In the genomic region with DNA sequence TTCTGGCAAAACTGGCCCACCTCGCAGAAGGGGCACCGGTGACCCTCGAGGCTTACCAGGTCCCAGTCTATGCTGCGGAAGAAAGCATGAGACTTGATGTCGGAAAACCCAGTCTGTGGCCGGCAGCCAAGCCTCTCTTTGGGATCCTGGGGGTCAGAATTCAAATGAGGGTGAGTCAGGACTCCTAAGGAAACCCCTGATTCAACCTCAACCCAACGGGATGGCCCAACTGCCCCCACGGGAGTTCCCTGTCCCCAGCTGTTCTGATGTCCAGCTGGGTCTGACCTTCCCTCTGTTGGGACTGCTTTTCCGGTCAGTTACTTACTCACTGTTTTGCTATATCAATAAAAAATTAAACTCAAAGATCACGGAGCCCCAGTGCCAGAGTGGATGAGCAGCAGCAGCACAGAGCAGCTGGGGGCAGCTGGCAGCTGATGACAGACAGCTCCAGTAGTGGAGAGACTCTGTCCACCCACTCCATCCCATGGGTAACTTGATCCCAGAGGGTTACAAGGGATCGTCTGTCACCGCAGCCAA, we compare ENCODE assay signal across 9 mouse cellular contexts. TPM values are rescaled to one million over a fixed set of nuclear protein-coding genes. Genes with fewer than 3 reads are reported as not detected.
A peak's percentile ranks its signal among the peaks of the same experiment; 100 is the strongest.
DNase-seq lines count a peak whose midpoint lies in the region; ATAC-seq and TF ChIP-seq lines count a peak whose summit lies in the region.
"Had no signal": no experiment of that assay in that cellular context is flagged by ENCODE, and none has a peak within 500 bp of the region (broad histone marks: within the 10 kb centered on the region; RNA-seq: fewer than 3 reads in every experiment).

No protein-coding gene starts in this region.

- no peak overlapping the region for H3K4me2 ChIP-seq in heart, postnatal 0 days (ENCODE audit: low read depth, low read length)
- H3K4me2 ChIP-seq in stomach, embryonic 14.5 days (replicated peaks; ENCODE audit: low read depth, low read length), result no peak overlapping the region
- no peak overlapping the region for H3K4me2 ChIP-seq in hindbrain, embryonic 11.5 days (replicated peaks; ENCODE audit: low read depth, low read length)
- H3K4me2 ChIP-seq: hindbrain, embryonic 12.5 days had no signal

- H3K27ac ChIP-seq in heart, postnatal 0 days (ENCODE audit: low read depth), result no peak overlapping the region
- peak overlapping the region; percentile 49 for H3K27ac ChIP-seq in stomach, embryonic 14.5 days (ENCODE audit: low read length)
- H3K27ac ChIP-seq in hindbrain, embryonic 11.5 days (ENCODE audit: low read depth, low read length), result no peak overlapping the region
- H3K27ac ChIP-seq: hindbrain, embryonic 12.5 days had no signal

- WGBS in heart, postnatal 0 days, result 51% methylated on average over 12 of the region's 12 CpGs
- 37% methylated on average over 12 of the region's 12 CpGs for WGBS in stomach, embryonic 14.5 days
- 60% methylated on average over 12 of the region's 12 CpGs for WGBS in hindbrain, embryonic 11.5 days

- intact Hi-C loops in left cerebral cortex, postnatal 4 days (cut with DNase I), result no loop called here

- H3K9me3 ChIP-seq in heart, postnatal 0 days (replicated peaks; ENCODE audit: control insufficient read depth, low read length), result no peaks in the 10 kb centered on the region
- no peaks in the 10 kb centered on the region for H3K9me3 ChIP-seq in stomach, embryonic 14.5 days (ENCODE audit: control insufficient read depth, low read depth, low read length)
- H3K9me3 ChIP-seq in hindbrain, embryonic 11.5 days (ENCODE audit: control insufficient read depth, low read length), result no peaks in the 10 kb centered on the region
- H3K9me3 ChIP-seq: hindbrain, embryonic 12.5 days had no signal

- H3K27me3 ChIP-seq in heart, postnatal 0 days (ENCODE audit: control insufficient read depth, insufficient read depth, low read length), result no peaks in the 10 kb centered on the region
- H3K27me3 ChIP-seq in stomach, embryonic 14.5 days (ENCODE audit: control insufficient read depth, insufficient read depth, low read length), result no peaks in the 10 kb centered on the region
- no peaks in the 10 kb centered on the region for H3K27me3 ChIP-seq in hindbrain, embryonic 11.5 days (ENCODE audit: control insufficient read depth, insufficient read depth, low read length)
- H3K27me3 ChIP-seq: hindbrain, embryonic 12.5 days had no signal

- no peaks in the 10 kb centered on the region for H3K36me3 ChIP-seq in heart, postnatal 0 days (replicated peaks; ENCODE audit: control insufficient read depth, insufficient read depth, low read length)
- no peaks in the 10 kb centered on the region for H3K36me3 ChIP-seq in stomach, embryonic 14.5 days (ENCODE audit: control insufficient read depth, insufficient read depth, low read length)
- H3K36me3 ChIP-seq in hindbrain, embryonic 11.5 days (ENCODE audit: control insufficient read depth, insufficient read depth, low read length), result no peaks in the 10 kb centered on the region

- peak; percentile 22; the same call in 1 of the 2 replicates for ATAC-seq in heart, postnatal 0 days (ENCODE audit: insufficient read depth, low read depth)
- ATAC-seq in stomach, embryonic 14.5 days (ENCODE audit: insufficient number of reproducible peaks, insufficient read depth, low FRiP score, low read depth), result no peak
- no peak for ATAC-seq in hindbrain, embryonic 11.5 days (ENCODE audit: low FRiP score)

- no peak for TF ChIP-seq EP300 in heart, postnatal 0 days (IDR thresholded peaks at IDR 0.05; ENCODE audit: low read depth)

- TF ChIP-seq CTCF in heart, postnatal 0 days (IDR thresholded peaks at IDR 0.05; ENCODE audit: low read depth), result no peak

- peak; percentile 33 for DNase-seq in left cerebral cortex, postnatal 4 days
- DNase-seq in left cerebral cortex, adult 8-10 months (ENCODE audit: low spot score in 2 of 2), result no peak
- no peak for DNase-seq in heart, postnatal 0 days (ENCODE audit: low spot score)
- DNase-seq in kidney, postnatal 14 days, result peak; percentile 51
- no peak for DNase-seq in hindbrain, embryonic 11.5 days (ENCODE audit: low spot score)
- DNase-seq in B cell, adult 2 months, result no peak
- no peak for DNase-seq in thymus, postnatal 10 days (ENCODE audit: low spot score in 2 of 2)

- 0 out of 2 replicates have a peak, but pooled peaks cover 5% of the 10 kb centered on the region for H3K4me1 ChIP-seq in heart, postnatal 0 days (ENCODE audit: control insufficient read depth, insufficient read depth)
- peaks cover 14% of the 10 kb centered on the region; the same call in 1 of the 2 replicates for H3K4me1 ChIP-seq in stomach, embryonic 14.5 days (ENCODE audit: control insufficient read depth, insufficient read depth, low read length)
- H3K4me1 ChIP-seq in hindbrain, embryonic 11.5 days (replicated peaks; ENCODE audit: control insufficient read depth, insufficient read depth, low read length), result no peaks in the 10 kb centered on the region

- H3K4me3 ChIP-seq in heart, postnatal 0 days (ENCODE audit: low read depth, low read length), result no peak overlapping the region
- no peak overlapping the region for H3K4me3 ChIP-seq in stomach, embryonic 14.5 days (ENCODE audit: low read depth, low read length)
- no peak overlapping the region for H3K4me3 ChIP-seq in hindbrain, embryonic 11.5 days (ENCODE audit: low read depth, low read length)
- H3K4me3 ChIP-seq: hindbrain, embryonic 12.5 days had no signal

- H3K9ac ChIP-seq in heart, postnatal 0 days (replicated peaks; ENCODE audit: low read depth, low read length), result no peak overlapping the region
- H3K9ac ChIP-seq in stomach, embryonic 14.5 days (replicated peaks; ENCODE audit: low read depth, low read length), result no peak overlapping the region
- no peak overlapping the region for H3K9ac ChIP-seq in hindbrain, embryonic 11.5 days (ENCODE audit: low read depth, low read length)
- H3K9ac ChIP-seq: hindbrain, embryonic 12.5 days had no signal

RNA-seq across cellular contexts. Expression of a gene that starts 18.1 kb away (rescaled TPM):
- 10 to 100 TPM; 32.1 to 33.0 TPM for total RNA-seq in left cerebral cortex, postnatal 4 days (2021)
- 10 to 100 TPM; 32.7 to 37.6 (median 34.4) TPM for total RNA-seq in left cerebral cortex, adult 8-10 months (2022)
- 45.8 and 69.2 TPM in 2 replicates for total RNA-seq in heart, postnatal 0 days (2014; rRNA removed; ENCODE audit: low replicate concordance)
- 48.1 and 51.0 TPM in 2 replicates for polyA plus RNA-seq in heart, postnatal 0 days (2015; fragmentation: Nextera tagmentation; extraction: Ambion mirVana)
- polyA plus RNA-seq in stomach, embryonic 14.5 days (2014; fragmentation: Nextera tagmentation; extraction: Ambion mirVana), result 63.2 and 65.0 TPM in 2 replicates
- 99.0 and 99.3 TPM in 2 replicates for polyA plus RNA-seq in hindbrain, embryonic 11.5 days (2014; fragmentation: Nextera tagmentation; extraction: Ambion mirVana)

RNA-seq across cellular contexts. Expression of a gene that starts 45.3 kb away (rescaled TPM):
- 100 to 1,000 TPM; 117 to 121 TPM for total RNA-seq in left cerebral cortex, postnatal 4 days (2021)
- 100 to 1,000 TPM; 118 to 126 (median 121) TPM for total RNA-seq in left cerebral cortex, adult 8-10 months (2022)
- total RNA-seq in heart, postnatal 0 days (2014; rRNA removed; ENCODE audit: low replicate concordance), result 53.2 and 60.6 TPM in 2 replicates
- 7.7 and 9.3 TPM in 2 replicates for polyA plus RNA-seq in heart, postnatal 0 days (2015; fragmentation: Nextera tagmentation; extraction: Ambion mirVana)
- 29.6 and 32.0 TPM in 2 replicates for polyA plus RNA-seq in stomach, embryonic 14.5 days (2014; fragmentation: Nextera tagmentation; extraction: Ambion mirVana)
- 13.4 and 21.0 TPM in 2 replicates for polyA plus RNA-seq in hindbrain, embryonic 11.5 days (2014; fragmentation: Nextera tagmentation; extraction: Ambion mirVana)

Comparison
In these comparisons a context has a peak if more than half of its experiments do, and no peak if none do; other contexts are left out.
1. DNase-seq: peak in left cerebral cortex, postnatal 4 days (single experiment) and kidney, postnatal 14 days (single experiment); none in left cerebral cortex, adult 8-10 months (0 of 2), heart, postnatal 0 days (single experiment), hindbrain, embryonic 11.5 days (single experiment), B cell, adult 2 months (0 of 2) and thymus, postnatal 10 days (0 of 2).